Mouse (Mus musculus): ENCODE data around the gene Il17rc.

Gene Il17rc

DNA sequence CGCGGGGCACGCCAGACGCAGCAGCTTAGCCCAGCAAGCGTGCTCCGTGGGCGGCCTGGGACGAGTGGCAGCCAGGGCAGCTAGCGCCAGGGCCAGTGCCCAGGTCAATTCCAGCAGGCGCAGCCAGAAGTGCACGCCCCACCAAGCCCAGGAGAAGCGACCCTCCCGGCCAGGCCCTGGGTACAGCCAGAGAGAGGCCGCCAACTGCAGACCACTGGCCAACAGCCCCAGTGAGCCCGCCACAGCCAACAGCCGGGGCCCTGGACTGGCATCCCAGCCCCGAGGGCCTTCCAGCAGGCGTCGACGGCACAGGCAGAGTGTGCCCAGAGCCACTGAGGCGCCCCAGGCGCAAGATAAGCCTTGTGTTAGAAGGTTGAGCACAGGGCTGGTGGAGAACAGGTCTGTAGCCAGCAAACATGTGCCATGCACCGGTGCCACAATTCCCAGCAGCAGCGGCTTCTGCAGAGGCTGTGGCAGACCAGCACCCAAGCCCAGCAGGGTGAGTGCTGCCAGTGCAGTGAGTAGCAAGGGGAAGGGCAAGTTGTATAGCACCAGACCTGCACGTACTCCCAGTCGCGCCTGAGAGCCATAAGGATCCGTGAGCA is 23.9 kb downstream of the Il17rc start:
- DNase-seq (ENCODE audit: low spot score) = no peak

- DNase-seq (ENCODE audit: low spot score) = no peak
Measured at GRCm38 (mm10) chr6:113499346-113499745, 28.1 kb downstream of the Il17rc start.

DNA sequence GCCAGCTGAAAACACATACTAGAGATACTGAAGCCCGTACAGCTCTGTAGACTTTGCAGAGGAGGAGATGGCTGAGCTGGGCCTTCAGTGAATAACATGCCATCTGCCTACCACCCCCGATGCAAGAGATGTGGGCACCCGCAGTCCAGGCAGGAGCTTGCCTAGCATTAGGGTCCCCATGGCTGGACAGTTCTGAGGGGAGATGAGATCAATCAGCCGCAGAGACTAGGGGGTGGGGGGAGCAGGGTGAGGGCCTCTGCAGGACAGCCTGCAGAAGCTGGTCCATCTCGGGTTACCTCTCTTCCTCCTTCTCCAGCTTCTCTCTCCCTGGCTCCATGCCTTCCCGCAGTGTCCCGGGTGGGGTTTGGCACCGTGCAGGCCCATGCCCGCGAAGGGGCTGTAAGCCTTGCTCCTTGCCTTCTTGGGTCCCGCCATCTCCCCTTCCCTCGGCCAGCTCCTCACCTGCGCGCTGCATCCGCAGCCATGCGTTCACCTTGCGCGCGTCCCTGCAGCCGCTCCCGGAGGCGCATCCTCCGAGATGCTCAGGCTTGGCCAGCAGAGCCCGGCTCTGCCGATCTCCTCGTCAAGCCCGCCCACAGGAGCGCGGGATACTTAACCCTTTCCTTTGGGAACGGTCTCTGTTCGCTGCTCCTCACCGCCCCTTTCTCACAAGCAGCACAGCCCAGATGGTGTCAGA is 30.3 kb downstream of the Il17rc start, which contains the start of gene Prrt3:
Prrt3 (minus strand) TSS at position 544 of the 697 bp plus-strand sequence.
- DNase-seq (ENCODE audit: low spot score) = peak; percentile 67

DNA sequence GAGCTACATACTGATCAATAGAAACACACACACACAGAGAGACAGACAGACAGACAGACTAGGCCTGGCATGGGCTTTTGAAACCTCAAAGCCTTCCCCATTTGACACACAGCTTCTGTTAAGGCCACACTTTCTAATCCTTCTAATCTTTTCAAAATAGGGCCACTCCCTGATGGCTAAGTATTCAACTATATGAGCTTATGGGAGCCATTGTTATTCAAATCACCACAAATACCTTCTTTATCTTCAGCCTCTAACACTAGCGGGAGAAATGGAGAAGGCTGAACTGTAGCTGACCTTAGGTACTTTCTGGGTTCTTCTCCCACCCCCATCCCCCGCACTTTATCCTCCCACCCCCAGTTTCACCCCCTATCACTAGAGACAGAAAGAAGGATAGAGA is 31.6 kb downstream of the Il17rc start:
- DNase-seq (ENCODE audit: low spot score) = no peak

GRCm38 (mm10) chr6:113505689-113506088 is 34.5 kb downstream of the Il17rc start:
- no peak for DNase-seq (ENCODE audit: low spot score)

GRCm38 (mm10) chr6:113507130-113507529 is 35.9 kb downstream of the Il17rc start:
- no peak for DNase-seq (ENCODE audit: low spot score)

- DNase-seq (ENCODE audit: low spot score) = peak; percentile 49
Measured at GRCm38 (mm10) chr6:113508272-113508946, 37.2 kb downstream of the Il17rc start.

GRCm38 (mm10) chr6:113508947-113509280 is 37.7 kb downstream of the Il17rc start:
- DNase-seq (ENCODE audit: low spot score) = no peak

DNA sequence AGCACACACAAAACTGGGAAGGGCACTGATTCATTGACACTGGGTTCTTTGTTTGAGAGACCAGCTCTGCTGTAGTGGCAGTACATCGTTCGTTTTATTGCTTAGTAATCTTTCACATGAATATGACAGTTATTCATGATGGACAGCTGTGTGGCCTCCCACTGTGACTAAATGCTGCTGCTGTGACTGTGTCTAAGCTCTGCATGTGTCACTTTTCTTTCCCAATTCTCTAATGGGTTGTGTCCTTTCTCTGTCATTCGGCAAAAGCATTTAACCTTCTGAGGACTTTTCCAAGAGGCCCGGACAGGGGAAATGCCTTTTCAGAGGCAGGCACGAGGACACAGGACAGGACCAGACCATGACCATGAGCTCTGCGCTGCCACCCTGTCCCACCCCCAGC is 42.7 kb downstream of the Il17rc start:
- DNase-seq (ENCODE audit: low spot score) = no peak

GRCm38 (mm10) chr6:113514600-113514999 is 43.4 kb downstream of the Il17rc start:
- no peak for DNase-seq (ENCODE audit: low spot score)

- DNase-seq (ENCODE audit: low spot score) = no peak
Measured at GRCm38 (mm10) chr6:113517434-113518080, 46.3 kb downstream of the Il17rc start.

GRCm38 (mm10) chr6:113522310-113522709 is 51.1 kb downstream of the Il17rc start:
- DNase-seq (ENCODE audit: low spot score) = no peak

- no peak for DNase-seq (ENCODE audit: low spot score)
Measured at GRCm38 (mm10) chr6:113523420-113523819, 52.2 kb downstream of the Il17rc start.

DNA sequence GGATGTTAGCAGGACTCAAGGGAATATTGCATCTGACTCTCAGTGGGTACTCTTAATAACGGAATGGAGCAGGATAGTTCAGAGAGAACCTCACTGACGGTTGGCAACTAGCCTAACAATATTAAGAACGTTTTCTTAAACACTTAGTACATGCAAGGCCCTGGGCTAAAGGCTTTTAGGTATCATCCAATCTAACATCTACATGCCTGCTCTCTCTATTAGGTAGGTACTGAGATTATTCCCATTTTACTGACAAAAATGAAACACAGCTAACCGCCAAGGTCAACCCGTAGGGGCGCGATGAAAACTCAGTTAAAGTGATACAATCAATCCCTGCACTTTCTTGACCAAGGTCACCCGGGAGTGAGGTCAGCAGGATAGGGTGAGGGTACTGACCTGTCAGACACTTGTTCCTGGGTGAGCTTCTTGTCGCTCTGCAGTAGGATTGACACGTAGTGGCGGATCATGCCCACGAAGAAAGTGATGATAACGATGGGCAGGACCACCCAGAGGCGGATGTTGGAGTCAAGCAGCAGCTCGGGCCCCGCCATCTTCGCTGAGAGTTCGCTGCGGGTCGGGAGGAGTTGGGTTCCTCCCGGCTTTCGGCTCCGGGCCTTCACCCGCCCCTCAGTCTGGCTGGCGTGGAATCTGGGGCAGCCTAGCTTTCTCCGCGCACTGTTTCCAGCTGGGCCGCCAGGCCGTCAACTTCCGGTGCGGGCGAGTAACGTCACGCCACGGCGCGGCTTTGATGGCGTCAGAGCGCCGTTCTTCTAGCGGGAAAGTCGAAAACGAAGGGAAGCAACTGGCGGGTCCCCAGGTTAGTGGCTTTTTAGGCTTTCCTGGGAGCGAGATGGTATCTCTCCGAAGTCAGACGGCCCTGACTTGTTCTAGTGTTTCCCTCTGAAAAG is 60.0 kb downstream of the Il17rc start, which contains the start of the genes Emc3 and Fancd2:
Emc3 (minus strand) TSS at position 721 of the 908 bp plus-strand sequence.
Fancd2 (plus strand) TSS at position 751 of the 908 bp plus-strand sequence.
- DNase-seq (ENCODE audit: low spot score) = peak; percentile 89

DNA sequence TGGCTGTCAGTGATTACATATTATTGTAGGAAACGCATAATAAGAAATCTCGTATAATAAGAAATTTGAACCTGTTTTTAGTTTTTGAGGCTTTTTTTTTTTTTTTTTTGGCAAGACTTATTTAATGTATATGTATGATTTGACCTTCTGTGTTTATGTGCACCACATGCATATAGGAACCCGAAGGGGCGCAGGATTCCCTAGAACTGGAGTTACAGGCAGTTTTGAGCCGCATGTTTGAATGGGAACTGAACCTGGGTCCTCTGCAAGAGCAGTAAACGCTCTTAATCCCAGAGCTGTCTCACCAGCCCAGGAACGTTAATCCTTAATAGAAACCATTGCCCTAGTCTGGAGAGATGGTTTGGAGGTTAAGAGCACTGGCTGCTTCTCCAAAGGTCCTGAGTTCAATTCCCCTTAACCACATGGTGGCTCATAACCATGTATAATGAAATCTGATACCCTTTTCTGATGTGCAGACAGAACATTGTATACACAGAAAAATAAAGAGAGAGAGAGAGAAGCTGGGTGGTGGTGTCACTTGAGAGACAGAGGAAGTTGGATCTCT is 60.7 kb downstream of the Il17rc start:
- peak; percentile 6 for DNase-seq (ENCODE audit: low spot score)

Measured in MN1 (cell line).